Mouse (Mus musculus) small intestine, adult 10 weeks (tissue): ENCODE results near the gene Tm9sf1. TPM values are rescaled to one million over a fixed set of nuclear protein-coding genes. Genes with fewer than 3 reads are reported as not detected.

Experiments
- polyA plus RNA-seq: library from polyadenylated mRNA; stranded (reverse); fragments of 350-450 nt; fragmentation: Illumina TruSeq; extraction: RNeasy Lipid Tissue Mini Kit (QIAGEN cat#74804); gene quantifications from one replicate; pipeline ENCODE4 v1.2.3, GENCODE M21; 2014; ENCODE audit warnings: low replicate concordance

Gene Tm9sf1
- 46.5 TPM for polyA plus RNA-seq

DNA sequence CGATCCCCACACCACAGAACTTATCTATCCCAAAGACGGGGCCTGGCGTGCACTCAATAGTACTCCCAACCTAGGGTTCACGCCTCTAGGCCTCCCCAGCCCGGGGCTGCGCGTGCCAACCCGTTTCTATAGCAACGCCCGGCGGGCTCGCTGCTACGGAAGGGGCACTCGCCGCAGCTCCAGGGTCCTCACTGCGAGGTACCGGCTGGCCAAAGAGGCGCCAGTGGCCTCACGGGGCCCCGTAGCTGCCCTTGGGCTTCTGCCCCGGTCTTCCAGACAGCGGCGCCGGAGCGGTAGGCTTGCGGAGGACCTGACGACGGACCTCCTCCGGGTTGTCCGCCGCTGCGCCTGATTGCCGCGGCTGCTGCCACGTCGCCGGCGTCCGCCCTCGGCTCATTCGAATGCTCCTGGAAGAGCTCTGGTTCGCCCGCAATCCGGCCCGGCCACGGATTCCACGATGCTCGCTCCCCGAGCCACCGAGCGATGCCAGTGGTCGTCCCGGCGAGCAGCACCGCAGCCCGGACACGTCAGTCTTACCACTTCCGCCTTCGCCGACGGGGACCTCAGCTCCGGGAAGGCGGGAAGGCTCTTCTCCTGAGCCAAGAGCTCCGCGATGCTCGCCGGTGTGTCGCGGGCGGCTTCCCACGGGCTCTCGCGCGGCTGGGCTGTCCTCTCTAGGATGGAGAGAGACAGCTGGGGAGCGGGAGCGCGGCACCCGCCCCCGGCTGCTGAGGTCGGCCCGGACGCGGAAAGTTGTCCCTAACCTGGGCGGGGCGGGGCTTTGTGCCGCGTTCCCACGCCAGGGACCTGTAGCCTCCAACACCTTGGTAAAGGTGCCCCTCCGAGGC is at the start of gene Tm9sf1:
Gene Tm9sf1 (minus strand): TSS at position 747 of the 848 bp plus-strand sequence.

DNA sequence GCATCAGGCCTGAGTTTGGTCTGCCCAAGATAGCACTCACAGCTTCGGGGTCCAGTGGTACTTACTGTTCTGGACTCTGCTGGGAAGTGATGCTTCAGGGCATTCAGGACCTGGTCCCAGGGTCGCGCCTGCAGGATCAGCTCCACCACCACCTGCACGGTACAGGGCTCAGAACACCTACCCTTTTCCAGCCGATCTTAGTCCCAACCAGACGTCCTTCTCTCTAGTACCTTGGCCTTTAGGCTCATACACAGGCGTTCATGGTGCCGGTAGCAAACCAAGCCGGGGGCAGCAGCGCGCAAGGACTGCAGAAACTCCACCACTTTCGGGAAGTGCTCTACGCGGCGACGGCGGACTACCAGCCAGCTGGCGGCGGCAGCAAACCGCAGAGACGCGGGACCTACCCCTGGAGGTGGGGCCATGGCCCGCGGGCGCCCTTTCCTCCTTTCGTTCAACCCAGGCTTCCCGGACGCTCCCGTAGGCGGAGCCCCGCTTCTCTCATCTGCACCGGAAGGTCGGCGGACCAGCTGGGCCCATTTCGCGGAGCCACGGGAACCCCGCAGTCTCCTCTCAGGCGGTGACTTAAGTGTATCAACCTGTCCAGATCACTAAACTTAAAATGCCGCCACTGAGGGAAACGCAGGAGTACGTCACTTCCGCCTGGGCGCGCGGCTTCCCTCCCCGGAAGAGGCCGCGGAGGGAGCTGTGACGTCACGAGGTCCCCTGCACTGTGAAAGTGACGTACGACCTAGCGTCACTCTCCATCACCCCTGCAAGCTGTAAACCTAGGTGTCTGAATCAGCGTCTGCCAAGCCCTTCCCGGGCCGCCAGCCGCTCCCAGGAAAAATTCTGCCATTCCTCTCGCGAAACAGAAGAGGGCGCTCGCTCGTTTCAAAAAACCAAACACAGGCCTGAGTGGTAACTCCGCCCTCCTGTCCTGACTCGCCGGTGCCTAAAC is 37.8 kb upstream of the Tm9sf1 start, which contains the start of gene Tinf2:
Gene Tinf2 (minus strand): TSS at position 661 of the 958 bp plus-strand sequence.

DNA sequence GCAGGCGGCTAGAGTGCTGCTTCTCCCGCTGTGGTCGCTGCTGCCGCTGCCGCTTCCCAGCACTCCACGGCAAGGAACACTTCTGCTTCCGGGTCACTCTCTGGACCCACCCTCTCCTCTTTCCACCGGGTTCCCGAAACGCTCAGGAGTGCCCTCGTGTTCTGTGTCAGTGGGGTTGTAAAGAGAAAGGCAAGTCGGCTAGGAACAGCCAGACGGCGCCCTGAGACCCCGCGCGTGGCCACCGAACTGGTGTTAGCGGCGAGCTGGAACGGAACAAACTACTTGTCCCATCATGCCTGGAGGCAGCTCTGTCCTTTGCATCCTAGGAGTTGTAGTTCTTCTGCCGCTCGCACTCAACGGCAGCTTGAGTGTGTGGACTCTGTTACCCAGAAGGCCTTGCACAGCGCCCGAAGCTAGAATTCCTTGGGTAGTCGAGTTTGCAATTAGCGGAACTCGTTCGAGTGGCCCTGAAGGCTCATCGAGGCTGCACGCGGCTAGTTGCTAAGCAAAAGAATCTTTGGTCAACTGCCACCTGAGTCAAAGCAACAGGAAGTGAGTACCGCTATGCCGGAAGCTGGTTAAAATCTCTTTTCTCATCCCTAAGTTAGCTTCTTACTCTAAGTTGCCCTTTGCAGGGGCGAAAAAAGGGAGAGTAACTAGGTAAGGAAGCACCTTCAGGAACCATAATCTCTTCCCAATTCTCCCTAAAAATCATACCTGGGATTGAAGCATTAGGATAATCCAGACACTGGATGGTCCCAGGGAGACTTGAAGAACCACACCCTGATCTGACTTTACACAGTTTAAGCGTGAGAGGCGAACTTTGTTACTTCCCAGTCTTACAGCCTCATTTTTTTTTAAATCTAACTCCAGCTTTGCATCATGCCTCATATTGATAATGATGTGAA is 28.5 kb upstream of the Tm9sf1 start, which contains the start of the genes Gmpr2 and Nedd8:
Gene Gmpr2 (plus strand): TSS at position 109 of the 908 bp plus-strand sequence.
Gene Nedd8 (minus strand): TSS at position 292 of the 908 bp plus-strand sequence.

DNA sequence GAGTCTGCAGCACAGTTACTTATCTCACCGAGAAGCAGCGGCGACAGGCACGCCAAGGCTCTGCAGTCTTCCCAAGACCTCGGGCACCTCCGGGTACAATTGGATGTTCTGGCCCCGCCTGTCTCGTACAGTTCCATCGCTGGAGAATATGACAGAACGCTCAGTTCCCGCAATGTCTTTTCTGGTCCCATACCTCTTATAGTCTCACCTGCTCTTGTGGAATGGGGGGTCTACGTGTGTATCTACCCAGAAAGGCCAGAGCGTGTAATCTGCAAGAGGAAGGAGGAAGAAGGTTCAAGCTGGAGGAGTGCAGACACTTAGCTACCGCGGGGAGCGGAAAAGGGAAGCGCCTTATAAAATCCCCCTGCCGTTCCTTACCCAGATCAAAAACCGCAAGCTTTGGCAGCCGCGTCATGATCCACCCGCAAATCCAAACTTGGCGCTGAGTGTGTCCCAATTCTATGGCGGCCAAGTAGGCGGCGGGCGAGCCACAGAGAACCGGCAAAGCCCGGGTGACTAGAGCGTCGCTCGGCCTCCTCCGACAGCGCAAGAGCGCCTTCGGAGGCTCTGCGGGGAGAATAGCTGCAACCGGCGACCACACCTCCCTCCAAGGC is 16.5 kb upstream of the Tm9sf1 start, which contains the start of gene Mdp1:
Gene Mdp1 (minus strand): TSS at position 549 of the 614 bp plus-strand sequence.

DNA sequence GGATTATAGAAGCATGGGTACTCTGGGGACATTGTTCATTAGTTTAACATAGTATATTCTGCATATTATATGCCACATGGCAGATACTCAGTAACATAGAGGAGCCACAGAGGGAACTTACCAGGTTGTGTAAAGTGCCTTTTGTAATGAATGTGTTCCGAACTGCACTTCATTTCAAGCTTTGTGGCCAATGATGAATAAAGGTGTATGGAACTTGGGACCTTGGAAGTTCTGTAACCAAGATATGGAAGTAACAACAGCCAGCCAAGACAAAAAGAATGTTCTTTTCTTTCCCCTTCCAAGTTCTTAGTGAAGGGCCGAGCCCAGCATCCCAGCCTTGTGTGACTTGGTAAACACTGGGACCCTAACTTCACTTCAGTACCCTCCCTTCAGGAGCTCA is 6.3 kb upstream of the Tm9sf1 start, which contains the start of gene Tssk4:
Gene Tssk4 (plus strand): TSS at position 301 of the 400 bp plus-strand sequence.

DNA sequence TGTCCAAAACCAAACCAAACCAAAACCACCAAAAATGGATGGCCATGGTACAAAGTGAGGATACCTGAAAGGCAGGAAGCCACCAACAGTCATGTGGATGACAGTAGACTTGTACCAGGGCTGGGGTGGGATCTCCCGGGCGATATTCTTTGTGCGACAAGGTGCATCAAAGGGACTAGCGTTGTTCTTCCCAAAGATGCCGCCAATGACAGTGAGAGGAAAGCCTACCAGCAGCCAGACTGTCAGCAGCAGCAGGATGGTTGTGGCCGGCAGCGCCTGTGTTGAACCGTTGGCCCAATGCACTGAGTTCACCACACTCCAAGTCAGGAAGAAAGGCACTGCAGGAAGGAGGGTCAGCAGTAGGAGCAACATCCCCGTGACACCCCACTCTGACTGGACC is 5.8 kb downstream of the Tm9sf1 start, which contains the start of gene Gm49378:
Gene Gm49378 (minus strand): TSS at position 101 of the 400 bp plus-strand sequence.

DNA sequence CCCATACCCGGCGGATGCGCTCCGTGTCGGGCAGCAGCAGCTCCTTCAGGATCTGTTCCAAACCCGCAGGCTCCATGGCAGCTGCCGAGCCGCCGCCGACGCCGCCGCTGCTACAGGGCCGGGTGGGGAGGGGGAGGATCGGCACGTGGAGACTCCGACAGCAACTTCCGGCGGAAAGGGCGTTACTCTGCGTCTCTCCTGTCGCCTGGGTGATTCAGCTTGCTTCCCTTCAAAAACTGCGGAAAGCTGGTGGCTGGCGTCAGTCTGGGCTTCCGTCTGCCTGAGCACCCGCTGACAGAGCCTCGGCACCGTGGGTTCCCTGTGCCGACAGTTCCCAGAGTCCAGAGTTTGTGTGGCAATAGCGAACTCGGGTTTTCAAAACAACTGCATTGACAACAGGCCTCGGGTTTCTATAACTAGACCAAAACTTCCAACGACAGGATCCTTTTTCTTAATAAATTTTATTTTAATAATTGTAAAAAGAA is 8.0 kb downstream of the Tm9sf1 start, which contains the start of gene Ipo4:
Gene Ipo4 (minus strand): TSS at position 435 of the 485 bp plus-strand sequence.

DNA sequence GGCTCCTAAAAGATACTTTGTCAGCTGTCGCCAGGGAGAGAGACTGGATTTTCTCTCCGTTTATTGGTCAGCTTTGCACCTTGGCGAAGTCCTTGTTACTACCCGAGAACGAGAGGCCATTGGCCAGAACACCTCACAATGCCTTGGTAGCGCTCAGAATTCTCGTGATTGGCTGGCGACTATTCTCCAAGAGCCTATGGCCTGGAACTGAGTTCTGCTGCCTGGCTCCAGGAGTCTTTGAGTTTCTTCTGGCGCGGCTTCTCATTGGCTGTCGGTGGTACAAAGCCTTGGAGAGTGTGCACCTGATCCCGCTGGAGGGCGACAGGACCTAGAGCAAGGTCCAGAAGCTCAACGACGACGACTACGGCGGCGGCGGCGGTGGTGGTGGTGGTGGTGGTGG is 25.8 kb downstream of the Tm9sf1 start, which contains the start of gene Rec8:
Gene Rec8 (plus strand): TSS at position 216 of the 400 bp plus-strand sequence.

DNA sequence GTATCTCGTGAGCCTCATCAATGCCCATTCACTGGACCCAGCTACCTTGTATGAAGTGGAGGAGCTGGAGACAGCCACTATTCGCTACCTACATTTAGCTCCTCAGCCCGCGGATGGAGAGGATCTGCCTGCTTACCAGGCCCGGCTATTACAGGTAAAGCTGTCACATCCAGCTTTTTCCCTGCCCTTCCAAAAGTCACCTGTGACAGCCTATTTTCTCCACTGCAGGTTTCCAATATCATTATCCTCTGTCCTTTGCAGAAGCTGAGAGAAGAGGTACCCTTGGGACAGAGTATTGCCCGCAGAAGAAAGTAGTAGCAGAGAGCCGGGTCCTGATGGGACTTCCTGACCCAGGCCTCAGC is 40.4 kb downstream of the Tm9sf1 start, which contains the start of gene Irf9:
Gene Irf9 (plus strand): TSS at position 301 of the 362 bp plus-strand sequence.

DNA sequence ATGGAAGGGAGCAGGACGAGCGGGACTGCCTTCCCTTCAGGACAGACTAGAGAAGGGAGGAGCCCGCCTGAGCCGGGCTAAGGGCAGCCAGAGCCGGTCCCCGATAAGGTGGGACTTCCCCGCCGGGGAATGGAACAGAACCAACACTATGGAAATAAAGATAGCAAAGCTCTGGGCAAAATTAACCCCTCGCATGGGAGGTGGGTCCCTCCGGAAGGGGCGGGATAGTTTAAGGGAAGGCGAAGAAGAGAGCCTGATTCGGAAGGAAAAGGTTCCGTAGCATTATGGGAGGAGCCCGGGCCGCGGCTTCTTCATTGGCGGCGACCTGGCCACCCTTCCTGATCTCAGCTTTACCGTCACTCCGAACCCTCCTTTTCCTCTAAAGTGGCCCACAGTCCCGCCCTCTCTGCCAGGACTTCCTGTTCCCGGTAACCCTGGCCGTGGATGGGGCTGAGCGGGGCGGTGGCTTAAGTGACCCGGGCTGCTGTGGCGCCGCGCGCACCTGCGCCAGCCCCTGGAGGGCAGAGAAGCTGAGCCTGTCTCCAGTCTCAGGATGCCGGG is 52.2 kb downstream of the Tm9sf1 start, which contains the start of gene Rnf31:
Gene Rnf31 (plus strand): TSS at position 378 of the 561 bp plus-strand sequence.

DNA sequence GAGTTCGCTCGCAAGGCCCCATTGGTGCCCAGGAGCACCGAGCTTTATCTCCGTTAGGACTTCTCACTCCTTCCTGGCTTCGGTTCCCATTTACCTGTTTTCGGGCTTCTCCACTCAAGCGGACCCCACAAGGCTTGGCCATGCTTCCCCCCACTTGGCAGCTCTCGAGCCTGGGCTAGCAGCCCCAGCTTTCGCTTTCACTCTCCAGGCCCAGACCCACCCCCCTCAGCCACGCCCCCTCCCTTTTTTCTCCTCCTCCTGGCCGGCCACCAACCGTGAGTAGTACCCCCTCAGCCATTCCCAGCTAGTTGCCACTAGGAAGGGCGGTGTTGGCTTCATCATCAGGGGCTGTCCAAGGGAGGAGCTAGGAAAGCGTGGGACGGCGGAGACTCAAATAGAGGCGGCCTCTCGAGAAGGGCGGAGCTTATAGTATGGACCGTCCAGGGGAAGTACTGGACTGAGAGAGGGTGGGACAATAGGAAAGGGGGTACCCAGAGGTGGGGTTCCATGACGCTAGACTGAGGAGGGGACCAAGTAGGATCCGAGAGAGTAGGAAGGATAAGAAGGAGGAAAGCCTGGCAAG is 52.8 kb downstream of the Tm9sf1 start, which contains the start of gene Psme2:
Gene Psme2 (minus strand): TSS at position 366 of the 583 bp plus-strand sequence.

Other genes with a start within 250 kb of the Tm9sf1 start
- gene Dhrs4, start 165.0 kb downstream of the Tm9sf1 start, polyA plus RNA-seq: 120 TPM
- not detected for gene Carmil3, start 153.2 kb downstream of the Tm9sf1 start, polyA plus RNA-seq
- not detected for gene Cpne6, start 133.4 kb downstream of the Tm9sf1 start, polyA plus RNA-seq
- gene Nrl, start 118.8 kb downstream of the Tm9sf1 start, polyA plus RNA-seq: not detected
- gene Pck2, start 103.5 kb downstream of the Tm9sf1 start, polyA plus RNA-seq: 3.2 TPM
- 15.6 TPM for gene Dcaf11, start 83.8 kb downstream of the Tm9sf1 start, polyA plus RNA-seq
- not detected for gene A730061H03Rik, start 83.4 kb downstream of the Tm9sf1 start, polyA plus RNA-seq
- gene Fitm1, start 68.2 kb downstream of the Tm9sf1 start, polyA plus RNA-seq: not detected
- gene Psme1, start 65.7 kb downstream of the Tm9sf1 start, polyA plus RNA-seq: 223 TPM
- gene Emc9, start 58.5 kb downstream of the Tm9sf1 start, polyA plus RNA-seq: 10.6 TPM
- gene Psme2, start 52.7 kb downstream of the Tm9sf1 start, polyA plus RNA-seq: 276 TPM
- 4.8 TPM for gene Rnf31, start 52.1 kb downstream of the Tm9sf1 start, polyA plus RNA-seq
- 60.3 TPM for gene Irf9, start 40.2 kb downstream of the Tm9sf1 start, polyA plus RNA-seq
- 2.0 TPM for gene Rec8, start 25.8 kb downstream of the Tm9sf1 start, polyA plus RNA-seq
- 1.1 TPM for gene Ipo4, start 7.8 kb downstream of the Tm9sf1 start, polyA plus RNA-seq
- 0.89 TPM for gene Gm49378, start 5.9 kb downstream of the Tm9sf1 start, polyA plus RNA-seq
- not detected for gene Tssk4, start 6.4 kb upstream of the Tm9sf1 start, polyA plus RNA-seq
- 29.1 TPM for gene Mdp1, start 16.7 kb upstream of the Tm9sf1 start, polyA plus RNA-seq
- 19.7 TPM for gene Gmpr2, start 28.1 kb upstream of the Tm9sf1 start, polyA plus RNA-seq
- 16.8 TPM for gene Nedd8, start 28.3 kb upstream of the Tm9sf1 start, polyA plus RNA-seq
- gene Tinf2, start 38.0 kb upstream of the Tm9sf1 start, polyA plus RNA-seq: 15.6 TPM
- not detected for gene Tgm1, start 70.1 kb upstream of the Tm9sf1 start, polyA plus RNA-seq
- gene Rabggta, start 78.5 kb upstream of the Tm9sf1 start, polyA plus RNA-seq: 0.33 TPM
- gene Dhrs1, start 101.9 kb upstream of the Tm9sf1 start, polyA plus RNA-seq: 110 TPM
- gene Nop9, start 101.9 kb upstream of the Tm9sf1 start, polyA plus RNA-seq: 4.2 TPM
- 9.8 TPM for gene Cideb, start 114.7 kb upstream of the Tm9sf1 start, polyA plus RNA-seq
- gene Ltb4r2, start 117.6 kb upstream of the Tm9sf1 start, polyA plus RNA-seq: 3.6 TPM
- gene Ltb4r1, start 122.2 kb upstream of the Tm9sf1 start, polyA plus RNA-seq: not detected
- 0.15 TPM for gene Adcy4, start 140.3 kb upstream of the Tm9sf1 start, polyA plus RNA-seq
- gene Ripk3, start 145.1 kb upstream of the Tm9sf1 start, polyA plus RNA-seq: 1.9 TPM
- 0.52 TPM for gene Nfatc4, start 179.3 kb upstream of the Tm9sf1 start, polyA plus RNA-seq
- gene Nynrin, start 210.2 kb upstream of the Tm9sf1 start, polyA plus RNA-seq: 0.15 TPM
- gene Cbln3, start 240.6 kb upstream of the Tm9sf1 start, polyA plus RNA-seq: 0.15 TPM
- 37.8 TPM for gene Khnyn, start 241.1 kb upstream of the Tm9sf1 start, polyA plus RNA-seq